Mouse (Mus musculus): ENCODE measurements at regions not wholly inside any gene's neighbourhood (a gene's known extent, or its start where the extent isn't known, plus 50 kb on each side); places are given as distances from the start of the nearest gene placed in this dataset.
"Not testable (repeated sequence)": the region's sequence is repeated elsewhere in the genome, so short reads cannot be mapped to it uniquely, and the experiment has no call there.

DNA sequence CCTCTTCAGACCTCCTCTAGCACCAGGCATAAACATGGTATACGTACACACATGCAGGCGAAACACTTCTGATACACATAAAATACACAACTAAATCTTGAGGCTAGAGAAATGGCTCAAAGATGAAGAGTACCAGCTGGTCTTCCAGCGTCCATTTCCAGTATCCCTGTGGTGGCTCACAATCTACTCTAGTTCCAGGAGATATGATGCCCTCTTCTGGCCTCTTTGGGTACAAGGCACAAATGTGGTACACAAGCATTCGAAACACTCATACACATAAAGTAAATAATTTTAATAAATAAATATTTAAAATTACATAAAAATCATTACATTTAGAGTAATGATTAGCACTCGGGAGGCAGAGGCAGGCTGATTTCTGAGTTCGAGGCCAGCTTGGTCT, 50.7 kb upstream of the Rabgap1l start:
- intact Hi-C loops (cut with DNase I): no loop called here
- DNase-seq: no peak

DNA sequence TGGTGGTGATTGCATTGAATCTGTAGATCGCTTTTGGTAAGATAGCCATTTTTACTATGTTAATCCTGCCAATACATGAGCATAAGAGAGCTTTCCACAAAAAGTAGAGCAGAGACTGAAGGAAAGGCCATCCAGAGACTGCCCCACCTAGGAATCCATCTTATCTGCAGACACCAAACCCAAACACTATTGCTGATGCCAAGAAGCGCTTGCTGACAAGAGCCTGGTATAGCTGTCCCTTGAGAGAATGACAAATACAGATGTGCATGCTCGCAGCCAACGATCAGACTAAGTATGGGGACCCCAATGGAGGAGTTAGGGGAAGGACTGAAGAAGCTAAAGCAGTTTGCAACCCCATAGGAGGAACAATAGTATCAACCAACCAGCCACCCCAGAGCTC, 51.7 kb upstream of the Rabgap1l start:
- intact Hi-C loops (cut with DNase I): not testable (repeated sequence)

DNA sequence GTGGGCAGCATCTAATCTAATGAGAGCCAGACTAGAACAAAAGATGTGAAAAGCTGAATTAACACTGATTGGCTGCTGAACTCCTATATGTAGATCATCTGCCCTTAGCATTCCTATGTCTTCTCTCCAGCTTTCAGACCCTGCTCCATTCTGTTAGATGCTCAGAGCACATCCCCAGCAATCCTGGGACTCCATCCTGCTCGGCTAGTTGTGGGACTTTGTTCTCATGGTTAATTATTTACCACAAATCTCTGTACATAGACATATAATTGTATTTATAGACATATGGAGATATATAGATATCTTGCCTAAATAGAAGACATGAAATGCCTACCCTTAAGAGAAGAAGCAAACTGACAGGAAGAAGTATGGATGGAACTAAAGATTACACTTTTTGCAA, 55.5 kb upstream of the Rc3h1 start:
- intact Hi-C loops (cut with DNase I): loop anchor here (10.0 kb wide), 1 partner anchor 446 kb away; no protein-coding TSS in a partner anchor
- no peak for DNase-seq

More for the DNA sequence above, 51.7 kb upstream of the Rabgap1l start:
- DNase-seq: not testable (repeated sequence)

DNA sequence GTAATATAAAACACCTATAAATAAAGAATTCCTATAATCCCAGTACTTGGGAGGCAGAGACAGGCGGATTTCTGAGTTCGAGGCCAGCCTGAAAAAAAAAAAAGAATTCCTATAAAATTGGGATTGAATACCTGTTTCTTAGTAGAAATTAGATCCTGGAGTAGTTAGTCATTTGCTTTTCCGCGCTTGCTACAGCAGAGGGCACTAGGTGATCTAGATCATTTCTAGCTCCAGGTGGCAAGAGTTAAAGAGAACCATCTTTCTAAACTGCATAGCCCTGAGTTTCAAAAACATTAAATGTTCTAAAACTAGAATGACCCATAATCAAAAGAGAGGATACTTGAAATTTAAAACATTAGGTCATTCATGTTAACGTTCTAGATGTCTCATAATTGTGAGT, 51.8 kb upstream of the Rc3h1 start:
- intact Hi-C loops (cut with DNase I): loop anchor here (10.0 kb wide), 1 partner anchor 450 kb away; no protein-coding TSS in a partner anchor
- no peak for DNase-seq

DNA sequence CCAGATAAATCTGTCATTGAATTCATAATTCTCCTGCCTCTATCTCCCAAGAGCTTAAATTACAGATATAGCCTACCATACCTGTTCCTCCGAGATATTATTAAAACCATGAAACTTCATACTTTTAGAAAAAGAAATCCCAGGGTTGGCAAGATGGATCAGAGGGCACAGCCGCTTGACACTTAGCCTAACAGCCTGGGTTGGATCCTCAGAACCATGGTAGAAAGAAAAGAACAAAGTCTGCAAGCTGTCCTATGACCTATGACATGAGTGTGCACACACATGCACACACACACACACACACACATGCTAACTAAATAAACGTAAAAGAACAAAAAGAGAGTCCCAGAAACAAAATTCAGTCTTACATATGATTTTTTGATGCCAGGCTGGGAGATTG, 50.8 kb upstream of the Rc3h1 start:
- no peak for DNase-seq
- intact Hi-C loops (cut with DNase I): loop anchor here (5.0 to 10.0 kb wide), 2 partner anchors 77 to 451 kb away; no protein-coding TSS in a partner anchor

DNA sequence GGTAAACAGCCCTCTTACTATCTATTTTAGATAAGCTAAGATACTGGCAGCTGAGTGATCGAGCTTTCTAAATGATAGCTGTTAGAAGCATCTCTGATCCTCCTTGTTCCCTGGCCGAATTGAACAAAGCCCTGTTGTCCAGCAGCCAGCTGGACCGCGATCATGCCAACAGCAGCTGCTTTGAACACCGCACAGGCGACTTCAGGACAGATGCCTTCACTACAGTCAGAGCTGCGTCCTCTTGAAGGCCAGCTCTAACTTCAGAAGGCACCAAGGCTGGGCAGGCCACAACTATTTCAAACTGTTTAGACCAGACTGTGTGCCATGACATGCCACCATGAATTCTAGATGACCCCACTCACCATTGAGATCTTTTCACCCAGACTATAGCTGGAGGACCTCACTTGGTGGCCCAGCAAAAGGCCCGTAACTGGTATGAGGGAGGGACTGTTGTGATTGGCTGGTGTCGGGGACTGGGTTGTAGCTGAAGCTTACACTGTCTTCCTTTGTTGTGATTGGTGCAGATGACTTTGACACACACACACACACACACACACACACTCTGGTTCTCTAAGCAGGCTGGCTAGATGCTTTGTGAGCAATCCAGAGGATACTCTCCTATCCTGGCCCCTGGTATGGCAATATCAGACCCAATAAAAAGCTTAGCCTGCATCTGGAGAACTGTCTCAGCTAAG, 50.1 kb upstream of the Rc3h1 start:
- intact Hi-C loops (cut with DNase I): loop anchor here (5.0 to 10.0 kb wide), 2 partner anchors 76 to 451 kb away; no protein-coding TSS in a partner anchor

More for the DNA sequence above, 50.1 kb upstream of the Rc3h1 start:
- peak; percentile 4 to 25 for DNase-seq

Measured in heart, postnatal 14 days (tissue).